Mouse (Mus musculus) liver, embryonic 14.5 days (tissue): Measurements from ENCODE around the gene Olfr457. TPM values are rescaled to one million over a fixed set of nuclear protein-coding genes. Genes with fewer than 3 reads are reported as not detected.

ENCODE experiments used
- ATAC-seq: fragments of 200-750 bp; cut with Nextera tagmentation; 2 replicates; pipeline ENCODE4 v1.8.0; 2017; ENCODE audit warnings: moderate number of reproducible peaks, mild to moderate bottlenecking, moderate library complexity; ENCODE audit not compliant: insufficient read depth
- DNase-seq, 3 experiments: peaks; one replicate each; pipeline ENCODE4 v3.0.0-alpha.2; 2012 to 2013; ENCODE audit warnings: low read depth in 3 of 3, low spot score in 3 of 3
- H3K27ac ChIP-seq: fragments of 300-500 bp; sonication (generic); 2 replicates; pipeline ENCODE4 v1.5.1; 2014; ENCODE audit warnings: moderate library complexity, mild to moderate bottlenecking, control low read depth, inconsistent platforms
- H3K27me3 ChIP-seq: fragments of 300-500 bp; sonication (generic); 2 replicates; pipeline ENCODE4 v1.6.1; 2014; ENCODE audit warnings: mild to moderate bottlenecking, low read length, moderate library complexity; ENCODE audit not compliant: control insufficient read depth, insufficient read depth
- H3K36me3 ChIP-seq: fragments of 300-500 bp; sonication (generic); replicated peaks from 2 replicates; pipeline ENCODE4 v1.6.1; 2014; ENCODE audit warnings: low read depth; ENCODE audit not compliant: control insufficient read depth, insufficient read depth
- H3K4me1 ChIP-seq, 2 experiments: fragments of 200-500 bp in 1 of 2; fragments of 300-500 bp in 1 of 2; sonication (generic) in 1 of 2; replicated peaks; 2 replicates each; pipeline ENCODE4 v1.6.1; 2012 to 2014; ENCODE audit warnings: antibody characterized with exemption in 1 of 2, inconsistent platforms in 1 of 2, low read length in 1 of 2; ENCODE audit not compliant: control insufficient read depth in 2 of 2, insufficient read depth in 2 of 2
- H3K4me2 ChIP-seq: fragments of 300-500 bp; sonication (generic); 2 replicates; pipeline ENCODE4 v1.6.1; 2014; ENCODE audit warnings: low read depth, mild to moderate bottlenecking, control low read depth, moderate library complexity
- H3K4me3 ChIP-seq, 2 experiments: fragments of 200-500 bp in 1 of 2; fragments of 300-500 bp in 1 of 2; sonication (generic) in 1 of 2; 2 replicates each; pipeline ENCODE4 v1.5.1; 2012 to 2014; ENCODE audit warnings: low read depth in 2 of 2, low read length in 2 of 2, mild to moderate bottlenecking in 2 of 2, control low read depth in 1 of 2, inconsistent platforms in 1 of 2, moderate library complexity in 1 of 2; ENCODE audit not compliant: insufficient read depth in 1 of 2
- H3K9ac ChIP-seq: fragments of 300-500 bp; sonication (generic); replicated peaks from 2 replicates; pipeline ENCODE4 v1.6.1; 2014; ENCODE audit warnings: mild to moderate bottlenecking, control low read depth, moderate library complexity
- H3K9me3 ChIP-seq: fragments of 300-500 bp; sonication (generic); 2 replicates; pipeline ENCODE4 v1.6.1; 2016; ENCODE audit warnings: low read length, mixed read lengths; ENCODE audit not compliant: control insufficient read depth
- CTCF ChIP-seq: IDR thresholded peaks from 2 replicates; pipeline ENCODE4 v1.5.1; 2016; ENCODE audit warnings: antibody characterized with exemption, low read depth, control low read depth
- EP300 ChIP-seq: IDR thresholded peaks from 2 replicates; pipeline ENCODE4 v1.6.1; 2016; ENCODE audit warnings: antibody characterized with exemption, low read depth
- WGBS: fragments of 180-500 bp; shearing (Covaris S2); extraction: QIAGEN DNeasy Blood & Tissue Kit; methylation state at CpG from one replicate; pipeline ENCODE4 v1.1.7; 2014; ENCODE audit not compliant: insufficient replicate concordance; 5-methylcytosine and 5-hydroxymethylcytosine counted together
- polyA plus RNA-seq, 2 experiments: library from polyadenylated mRNA; depleted of rRNA in 1 of 2; stranded (reverse) in 1 of 2; unstranded in 1 of 2; fragments of >200 nt; fragmentation: Nextera tagmentation in 1 of 2; extraction: Ambion mirVana in 1 of 2; gene quantifications; 2 replicates each; pipeline versions ENCODE4 v1.2.1 to v1.2.3; 2012 to 2014

Olfr457 gene
- polyA plus RNA-seq, 2 experiments = not detected

- DNase-seq (no peak), ATAC-seq (no peak)
- no peak overlapping the region for H3K9ac ChIP-seq
- H3K9me3 ChIP-seq = no peaks in the 10 kb centered on the region
- no peak overlapping the region for H3K4me3 ChIP-seq
- H3K27ac ChIP-seq = no peak overlapping the region
- no peak overlapping the region for H3K4me2 ChIP-seq
- no peaks in the 10 kb centered on the region for H3K4me1 ChIP-seq
- H3K36me3 ChIP-seq = no peaks in the 10 kb centered on the region
- 56% methylated on average over 3 of the region's 3 CpGs for WGBS
- TF ChIP-seq EP300 = no peak
- no peak for TF ChIP-seq CTCF
- no peaks in the 10 kb centered on the region for H3K27me3 ChIP-seq
These were observed 51.7 kb downstream of the Olfr457 start for GRCm38 (mm10) chr6:42424472-42424871.

GRCm38 (mm10) chr6:42421439-42421838 is 54.7 kb downstream of the Olfr457 start:
- H3K27ac ChIP-seq = no peak overlapping the region
- no peaks in the 10 kb centered on the region for H3K36me3 ChIP-seq
- no peaks in the 10 kb centered on the region for H3K27me3 ChIP-seq
- 35% methylated on average over 2 of the region's 2 CpGs for WGBS
- ATAC-seq (no peak), DNase-seq (peak in 1 of 3 experiments; percentile 27)
- no peak for TF ChIP-seq CTCF
- TF ChIP-seq EP300 = no peak
- H3K4me2 ChIP-seq = no peak overlapping the region
- no peaks in the 10 kb centered on the region for H3K9me3 ChIP-seq
- H3K4me3 ChIP-seq = no peak overlapping the region
- H3K4me1 ChIP-seq = no peaks in the 10 kb centered on the region
- H3K9ac ChIP-seq = no peak overlapping the region

GRCm38 (mm10) chr6:42419443-42419842 is 56.7 kb downstream of the Olfr457 start:
- no peak overlapping the region for H3K4me2 ChIP-seq
- H3K4me1 ChIP-seq = no peaks in the 10 kb centered on the region
- no peaks in the 10 kb centered on the region for H3K36me3 ChIP-seq
- TF ChIP-seq EP300 (no peak), CTCF (no peak)
- no peak for DNase-seq
- no peaks in the 10 kb centered on the region for H3K27me3 ChIP-seq
- WGBS = 64% methylated on average over 2 of the region's 2 CpGs
- no peaks in the 10 kb centered on the region for H3K9me3 ChIP-seq
- H3K4me3 ChIP-seq = no peak overlapping the region
- H3K9ac ChIP-seq = no peak overlapping the region
- ATAC-seq = no peak
- no peak overlapping the region for H3K27ac ChIP-seq

Other genes with a start within 250 kb of the Olfr457 start
- gene Gstk1, start 230.4 kb downstream of the Olfr457 start, polyA plus RNA-seq (2012; rRNA removed) = 4.0 and 4.7 TPM in 2 replicates
- gene Gstk1, start 230.4 kb downstream of the Olfr457 start, polyA plus RNA-seq (2014; fragmentation: Nextera tagmentation; extraction: Ambion mirVana) = 5.6 and 6.3 TPM in 2 replicates
- 0.02 and 0.03 TPM in 2 replicates for gene Tmem139, start 214.4 kb downstream of the Olfr457 start, polyA plus RNA-seq (2012; rRNA removed)
- gene Tmem139, start 214.4 kb downstream of the Olfr457 start, polyA plus RNA-seq (2014; fragmentation: Nextera tagmentation; extraction: Ambion mirVana) = not detected in 2 replicates
- gene Casp2, start 211.3 kb downstream of the Olfr457 start, polyA plus RNA-seq (2012; rRNA removed) = 26.1 and 27.0 TPM in 2 replicates
- gene Casp2, start 211.3 kb downstream of the Olfr457 start, polyA plus RNA-seq (2014; fragmentation: Nextera tagmentation; extraction: Ambion mirVana) = 21.9 and 25.0 TPM in 2 replicates
- gene Clcn1, start 189.7 kb downstream of the Olfr457 start, polyA plus RNA-seq (2012; rRNA removed) = 0.17 and 0.30 TPM in 2 replicates
- gene Clcn1, start 189.7 kb downstream of the Olfr457 start, polyA plus RNA-seq (2014; fragmentation: Nextera tagmentation; extraction: Ambion mirVana) = 0.05 TPM in 1 of 2 replicates, not detected in the other
- gene Fam131b, start 151.7 kb downstream of the Olfr457 start, polyA plus RNA-seq (2012; rRNA removed) = 0.08 TPM in 2 replicates
- 0.06 TPM in 1 of 2 replicates, not detected in the other for gene Fam131b, start 151.7 kb downstream of the Olfr457 start, polyA plus RNA-seq (2014; fragmentation: Nextera tagmentation; extraction: Ambion mirVana)
- gene Zyx, start 126.7 kb downstream of the Olfr457 start, polyA plus RNA-seq (2012; rRNA removed) = 26.7 and 27.7 TPM in 2 replicates
- gene Zyx, start 126.7 kb downstream of the Olfr457 start, polyA plus RNA-seq (2014; fragmentation: Nextera tagmentation; extraction: Ambion mirVana) = 30.2 and 36.5 TPM in 2 replicates
- 3.5 and 4.0 TPM in 2 replicates for gene Epha1, start 103.1 kb downstream of the Olfr457 start, polyA plus RNA-seq (2012; rRNA removed)
- gene Epha1, start 103.1 kb downstream of the Olfr457 start, polyA plus RNA-seq (2014; fragmentation: Nextera tagmentation; extraction: Ambion mirVana) = 1.4 and 1.7 TPM in 2 replicates
- not detected in 2 replicates for gene Tas2r143, start 76.1 kb downstream of the Olfr457 start, polyA plus RNA-seq (2012; rRNA removed)
- not detected in 2 replicates for gene Tas2r143, start 76.1 kb downstream of the Olfr457 start, polyA plus RNA-seq (2014; fragmentation: Nextera tagmentation; extraction: Ambion mirVana)
- not detected in 2 replicates for gene Tas2r135, start 70.9 kb downstream of the Olfr457 start, polyA plus RNA-seq (2012; rRNA removed)
- not detected in 2 replicates for gene Tas2r135, start 70.9 kb downstream of the Olfr457 start, polyA plus RNA-seq (2014; fragmentation: Nextera tagmentation; extraction: Ambion mirVana)
- not detected in 2 replicates for gene Tas2r126, start 41.8 kb downstream of the Olfr457 start, polyA plus RNA-seq (2012; rRNA removed)
- gene Tas2r126, start 41.8 kb downstream of the Olfr457 start, polyA plus RNA-seq (2014; fragmentation: Nextera tagmentation; extraction: Ambion mirVana) = not detected in 2 replicates
- not detected in 2 replicates for gene Olfr458, start 11.1 kb downstream of the Olfr457 start, polyA plus RNA-seq (2012; rRNA removed)
- gene Olfr458, start 11.1 kb downstream of the Olfr457 start, polyA plus RNA-seq (2014; fragmentation: Nextera tagmentation; extraction: Ambion mirVana) = not detected in 2 replicates
- not detected in 2 replicates for gene Olfr456, start 10.9 kb upstream of the Olfr457 start, polyA plus RNA-seq (2012; rRNA removed)
- gene Olfr456, start 10.9 kb upstream of the Olfr457 start, polyA plus RNA-seq (2014; fragmentation: Nextera tagmentation; extraction: Ambion mirVana) = not detected in 2 replicates
- not detected in 2 replicates for gene Olfr455, start 71.3 kb upstream of the Olfr457 start, polyA plus RNA-seq (2012; rRNA removed)
- not detected in 2 replicates for gene Olfr455, start 71.3 kb upstream of the Olfr457 start, polyA plus RNA-seq (2014; fragmentation: Nextera tagmentation; extraction: Ambion mirVana)
- gene Tcaf3, start 121.4 kb upstream of the Olfr457 start, polyA plus RNA-seq (2012; rRNA removed) = not detected in 2 replicates
- not detected in 2 replicates for gene Tcaf3, start 121.4 kb upstream of the Olfr457 start, polyA plus RNA-seq (2014; fragmentation: Nextera tagmentation; extraction: Ambion mirVana)
- 0.07 and 0.12 TPM in 2 replicates for gene Tcaf2, start 168.9 kb upstream of the Olfr457 start, polyA plus RNA-seq (2012; rRNA removed)
- gene Tcaf2, start 168.9 kb upstream of the Olfr457 start, polyA plus RNA-seq (2014; fragmentation: Nextera tagmentation; extraction: Ambion mirVana) = 0.04 and 0.06 TPM in 2 replicates
- gene Tcaf1, start 233.8 kb upstream of the Olfr457 start, polyA plus RNA-seq (2012; rRNA removed) = 2.2 TPM in 2 replicates
- 3.1 and 4.2 TPM in 2 replicates for gene Tcaf1, start 233.8 kb upstream of the Olfr457 start, polyA plus RNA-seq (2014; fragmentation: Nextera tagmentation; extraction: Ambion mirVana)